Mouse (Mus musculus) bone marrow, adult 2 months (tissue): ENCODE measurements around the gene Egflam. TPM values are rescaled to one million over a fixed set of nuclear protein-coding genes. Genes with fewer than 3 reads are reported as not detected.

Source experiments
- H3K27ac ChIP-seq: fragments of 200-500 bp; 2 replicates; pipeline ENCODE4 v1.5.1; 2012; ENCODE audit warnings: low read depth, mild to moderate bottlenecking, control low read depth, inconsistent platforms, low read length; ENCODE audit not compliant: control insufficient read depth, poor library complexity, insufficient read depth
- H3K4me1 ChIP-seq: fragments of 200-500 bp; 2 replicates; pipeline ENCODE4 v1.6.1; 2011; ENCODE audit warnings: low read length; ENCODE audit not compliant: control insufficient read depth, insufficient read depth
- H3K4me3 ChIP-seq: fragments of 200-500 bp; replicated peaks from 2 replicates; pipeline ENCODE3; 2011; ENCODE audit warnings: mild to moderate bottlenecking, low read depth, low read length, control low read depth; ENCODE audit not compliant: control insufficient read depth
- CTCF ChIP-seq: fragments of 200-500 bp; IDR thresholded peaks from 2 replicates; pipeline ENCODE4 v1.5.1; 2011; ENCODE audit warnings: low read length, control low read depth; ENCODE audit not compliant: control insufficient read depth, insufficient read depth
- POLR2A ChIP-seq: fragments of 200-500 bp; IDR thresholded peaks from 2 replicates; pipeline ENCODE4 v1.6.1; 2011; ENCODE audit warnings: low read depth, mild to moderate bottlenecking, control low read depth, low read length, borderline replicate concordance; ENCODE audit not compliant: control insufficient read depth
- WGBS: fragments of 180-500 bp; shearing (Covaris S2); methylation state at CpG from one replicate; pipeline ENCODE4 v1.1.7; 2018; 5-methylcytosine and 5-hydroxymethylcytosine counted together
- polyA plus RNA-seq: library from polyadenylated mRNA; stranded (reverse); fragments of >200 nt; gene quantifications from 2 replicates; pipeline ENCODE4 v1.2.4, GENCODE M21; 2011; ENCODE audit warnings: low replicate concordance; ENCODE audit not compliant: missing spikeins, insufficient read depth, insufficient read length

Gene Egflam
- polyA plus RNA-seq, 1 experiment, result 0.45 TPM

GRCm38 (mm10) chr15:7202981-7203380 lies 195.2 kb downstream of the Egflam start:
- H3K27ac ChIP-seq, result no peak overlapping the region
- no peaks in the 10 kb centered on the region for H3K4me1 ChIP-seq
- TF ChIP-seq CTCF, result no peak
- no peak for TF ChIP-seq POLR2A
- 80% methylated on average over 5 of the region's 5 CpGs for WGBS
- H3K4me3 ChIP-seq, result no peak overlapping the region

GRCm38 (mm10) chr15:7201421-7202380 lies 196.5 kb downstream of the Egflam start:
- TF ChIP-seq CTCF (no peak), POLR2A (no peak)
- 64% methylated on average over 9 of the region's 9 CpGs for WGBS
- Histone ChIP-seq H3K4me3 (no peak overlapping the region), H3K4me1 (no peaks in the 10 kb centered on the region), H3K27ac (no peak overlapping the region)

- TF ChIP-seq CTCF (no peak), POLR2A (no peak)
- WGBS, result 63% methylated on average over 6 of the region's 6 CpGs
- Histone ChIP-seq H3K4me3 (no peak overlapping the region), H3K4me1 (no peaks in the 10 kb centered on the region), H3K27ac (no peak overlapping the region)
Measured at GRCm38 (mm10) chr15:7200286-7200685, 197.9 kb downstream of the Egflam start.

GRCm38 (mm10) chr15:7198816-7199215 lies 199.4 kb downstream of the Egflam start:
- no peak overlapping the region for H3K4me3 ChIP-seq
- no peak overlapping the region for H3K27ac ChIP-seq
- H3K4me1 ChIP-seq, result no peaks in the 10 kb centered on the region
- WGBS, result 54% methylated on average over 2 of the region's 2 CpGs
- no peak for TF ChIP-seq POLR2A
- no peak for TF ChIP-seq CTCF

- Histone ChIP-seq H3K27ac (no peak overlapping the region), H3K4me3 (no peak overlapping the region), H3K4me1 (no peaks in the 10 kb centered on the region)
- TF ChIP-seq CTCF (no peak), POLR2A (no peak)
- 60% methylated on average over 3 of the region's 3 CpGs for WGBS
Measured at GRCm38 (mm10) chr15:7197652-7198445, 200.3 kb downstream of the Egflam start.

- Histone ChIP-seq H3K4me3 (no peak overlapping the region), H3K4me1 (no peaks in the 10 kb centered on the region), H3K27ac (no peak overlapping the region)
- no peak for TF ChIP-seq POLR2A
- no peak for TF ChIP-seq CTCF
- WGBS, result 85% methylated on average over 6 of the region's 6 CpGs
Measured at GRCm38 (mm10) chr15:7194748-7195221, 203.4 kb downstream of the Egflam start.

GRCm38 (mm10) chr15:7194147-7194720 lies 204.0 kb downstream of the Egflam start:
- Histone ChIP-seq H3K4me1 (no peaks in the 10 kb centered on the region), H3K4me3 (no peak overlapping the region), H3K27ac (no peak overlapping the region)
- TF ChIP-seq POLR2A, result no peak
- TF ChIP-seq CTCF, result no peak
- WGBS, result 70% methylated on average over 13 of the region's 13 CpGs

- WGBS, result 78% methylated on average over 2 of the region's 2 CpGs
- TF ChIP-seq CTCF (no peak), POLR2A (no peak)
- Histone ChIP-seq H3K27ac (no peak overlapping the region), H3K4me1 (no peaks in the 10 kb centered on the region), H3K4me3 (no peak overlapping the region)
Measured at GRCm38 (mm10) chr15:7192582-7192981, 205.6 kb downstream of the Egflam start.
